Mouse (Mus musculus) adrenal gland, adult (tissue): ENCODE measurements at regions not wholly inside any gene's neighbourhood (a gene's known extent, or its start where the extent isn't known, plus 50 kb on each side); places are given as distances from the start of the nearest gene placed in this dataset.
A peak's percentile ranks its signal among the peaks of the same experiment; 100 is the strongest.
"Not testable (repeated sequence)": the region's sequence is repeated elsewhere in the genome, so short reads cannot be mapped to it uniquely, and the experiment has no call there.

Experiments
- DNase-seq, 2 experiments: peaks; one replicate each; pipeline ENCODE4 v3.0.0; 2022 to 2023; ENCODE audit warnings: low spot score in 1 of 2; ENCODE audit not compliant: inconsistent age in 2 of 2

GRCm38 (mm10) chr7:118320307-118320706 lies 76.8 kb upstream of the Smg1 start:
- DNase-seq, result no peak

GRCm38 (mm10) chr7:118318432-118319135 lies 75.1 kb upstream of the Smg1 start:
- DNase-seq, result no peak

DNA sequence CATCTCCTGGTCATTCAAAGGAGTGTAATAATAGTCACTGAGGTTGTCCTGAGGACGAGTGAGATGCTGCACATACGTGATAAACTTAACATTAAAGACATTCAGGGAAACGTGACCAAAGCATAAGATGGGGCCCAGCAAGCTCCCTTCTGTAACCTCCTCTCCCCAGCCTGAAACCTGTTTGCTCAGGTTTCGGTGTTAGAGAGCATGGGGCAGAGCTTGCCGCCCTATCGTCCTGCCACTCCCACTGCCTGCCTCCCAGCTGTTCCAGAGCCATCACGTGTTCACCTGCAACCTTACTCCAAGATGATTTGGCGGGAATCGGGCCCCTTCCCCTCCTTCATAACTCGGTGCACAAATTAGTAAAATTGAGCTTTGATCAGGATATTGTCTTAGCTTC lies 71.4 kb upstream of the Smg1 start:
- not testable (repeated sequence) for DNase-seq

- peak; percentile 31 to 54 for DNase-seq
Observed at GRCm38 (mm10) chr7:118314228-118314658, 70.8 kb upstream of the Smg1 start.

DNA sequence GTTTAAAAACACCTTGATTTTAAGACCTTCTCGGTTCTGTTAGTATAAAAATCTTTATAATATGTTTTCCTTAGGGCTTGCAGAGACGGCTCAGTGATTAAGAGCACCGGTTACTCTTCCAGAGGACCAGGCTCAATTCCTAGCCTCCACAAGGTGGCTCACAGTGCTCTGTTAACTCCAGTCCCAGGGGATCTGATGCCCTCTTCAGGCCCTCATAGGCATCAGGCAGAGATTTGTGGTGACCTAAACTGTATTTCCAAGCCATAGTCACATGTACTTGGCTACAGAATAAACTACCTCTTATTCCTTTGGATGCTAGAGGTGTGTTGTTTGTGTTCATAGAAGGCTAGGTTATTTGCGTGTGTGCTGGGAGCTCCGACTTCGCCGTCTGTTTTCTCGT lies 70.3 kb upstream of the Smg1 start:
- DNase-seq, result peak in 1 of 2 experiments; percentile 52

GRCm38 (mm10) chr7:118309733-118310132 lies 66.3 kb upstream of the Smg1 start:
- no peak for DNase-seq

GRCm38 (mm10) chr7:118308882-118309281 lies 65.4 kb upstream of the Smg1 start:
- no peak for DNase-seq

DNA sequence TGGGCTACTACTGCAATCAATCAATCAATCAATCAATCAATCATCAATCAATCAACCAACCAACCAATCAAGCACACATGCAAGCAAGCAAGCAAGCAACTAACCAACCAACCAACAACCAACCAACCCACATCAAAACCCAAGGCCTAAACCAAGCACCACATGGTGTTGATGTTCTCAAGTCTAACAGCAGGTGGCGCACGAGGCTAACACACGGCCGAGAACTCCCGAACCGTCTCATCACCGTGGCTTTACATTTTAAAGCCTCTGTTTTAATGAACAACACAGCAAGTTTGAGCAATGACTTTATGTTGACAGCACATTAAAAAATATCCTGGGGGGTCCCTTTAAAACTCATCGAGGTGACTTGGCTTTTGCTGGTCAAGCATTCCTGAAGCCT lies 61.3 kb upstream of the Smg1 start:
- peak; percentile 57 to 88 for DNase-seq

DNA sequence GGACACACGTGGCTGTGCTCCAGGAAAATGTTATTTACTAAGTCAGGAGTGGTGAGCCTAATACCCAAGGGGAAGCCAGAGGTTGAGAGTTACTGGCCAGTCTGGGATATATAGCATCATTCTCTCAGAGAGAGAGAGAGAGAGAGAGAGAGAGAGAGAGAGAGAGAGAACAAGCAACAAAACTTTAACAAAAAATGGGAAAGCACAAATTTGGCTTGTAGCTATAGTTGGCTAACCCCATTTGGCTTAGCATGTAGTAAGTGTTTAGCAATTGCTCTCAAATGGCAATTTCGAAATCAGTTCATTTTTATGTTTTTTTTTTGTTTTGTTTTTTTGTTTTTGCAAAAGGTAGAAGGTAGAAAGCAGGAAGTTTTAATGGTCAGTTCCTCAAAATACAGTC lies 60.9 kb upstream of the Smg1 start:
- DNase-seq, result no peak

- no peak for DNase-seq
Observed at GRCm38 (mm10) chr7:118303921-118304320, 60.5 kb upstream of the Smg1 start.

DNA sequence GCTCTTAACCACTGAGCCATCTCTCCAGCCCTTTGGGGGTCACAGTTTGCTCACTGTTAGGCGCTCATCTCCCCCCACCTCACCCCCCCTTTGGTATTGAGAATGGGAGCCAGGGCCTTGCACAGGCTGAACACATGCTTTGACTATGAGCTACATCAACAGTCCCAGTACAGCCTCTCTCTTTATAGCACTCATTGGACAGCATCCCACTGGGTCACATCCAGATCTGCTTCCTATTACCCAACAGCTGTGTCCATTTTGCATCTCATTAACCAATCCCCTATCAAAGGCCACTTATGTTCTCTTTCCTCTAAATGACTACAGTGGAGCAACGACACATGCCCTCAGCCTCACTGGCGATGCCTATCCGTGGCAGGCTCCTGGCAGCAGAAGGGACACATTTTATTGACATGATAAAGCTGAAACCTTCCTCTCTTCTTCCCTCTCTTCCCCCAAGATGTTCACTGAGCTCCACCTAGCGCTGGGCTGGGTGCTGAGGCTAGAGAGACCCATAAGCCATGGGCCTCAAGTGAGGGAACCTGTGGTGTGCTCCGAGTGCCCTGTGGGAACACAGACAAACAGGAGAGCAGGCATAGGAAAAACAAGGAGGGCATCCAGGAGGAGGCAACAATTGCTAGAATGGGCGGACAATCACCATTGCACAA lies 57.3 kb upstream of the Smg1 start:
- peak in 1 of 2 experiments; percentile 57 for DNase-seq

DNA sequence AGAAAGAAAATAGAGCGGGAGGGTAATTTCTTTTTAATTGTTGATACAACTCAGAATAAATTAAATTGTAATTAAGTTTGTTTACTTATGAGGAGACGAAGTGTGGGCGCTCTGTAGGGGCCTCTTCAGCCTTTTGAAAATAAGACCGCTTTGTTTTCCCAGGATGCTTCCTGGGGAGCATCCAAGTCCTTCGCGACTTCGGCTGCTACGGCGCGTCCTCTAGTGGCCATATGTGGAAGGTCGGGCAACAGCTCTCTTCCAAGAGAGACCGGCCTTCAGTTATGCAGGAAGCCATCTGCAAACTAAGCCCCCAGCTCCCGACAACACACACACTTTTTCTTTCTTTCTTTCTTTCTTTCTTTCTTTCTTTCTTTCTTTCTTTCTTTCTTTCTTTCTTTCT lies 54.1 kb upstream of the Smg1 start:
- peak; percentile 75 to 91 for DNase-seq

DNA sequence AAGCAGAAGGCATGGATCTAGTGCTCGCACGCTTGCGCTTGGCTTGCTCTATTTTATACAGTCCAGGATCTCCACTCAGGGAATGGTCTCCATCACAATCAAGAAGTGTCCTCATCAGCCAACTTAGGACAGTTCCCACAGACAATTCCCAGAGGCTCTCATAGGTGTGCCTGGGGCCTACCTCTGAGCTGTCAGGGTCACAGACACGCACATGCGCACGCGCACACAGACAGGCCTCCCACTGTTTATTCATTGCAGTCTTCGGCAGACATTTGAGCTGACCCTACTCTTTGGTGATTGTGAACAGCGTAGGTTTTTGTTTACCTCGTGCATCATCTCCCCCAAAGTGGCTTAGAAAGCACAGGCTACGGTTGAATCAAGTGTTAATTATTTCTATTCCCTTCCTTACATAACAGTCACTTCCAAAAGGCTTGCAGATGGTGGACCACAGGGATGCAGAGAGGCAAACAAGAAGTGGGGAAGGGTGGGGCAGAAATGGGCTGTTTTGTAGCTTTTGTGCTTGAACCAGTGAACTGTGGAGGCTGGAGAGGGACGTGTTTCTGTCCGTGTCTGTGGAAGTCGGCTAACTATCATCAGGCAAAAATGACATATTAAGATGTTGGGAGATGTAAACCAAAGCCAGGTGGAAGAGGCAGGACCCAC lies 53.5 kb upstream of the Smg1 start:
- DNase-seq, result no peak

- DNase-seq, result no peak
Observed at GRCm38 (mm10) chr7:118295855-118296254, 52.4 kb upstream of the Smg1 start.

DNA sequence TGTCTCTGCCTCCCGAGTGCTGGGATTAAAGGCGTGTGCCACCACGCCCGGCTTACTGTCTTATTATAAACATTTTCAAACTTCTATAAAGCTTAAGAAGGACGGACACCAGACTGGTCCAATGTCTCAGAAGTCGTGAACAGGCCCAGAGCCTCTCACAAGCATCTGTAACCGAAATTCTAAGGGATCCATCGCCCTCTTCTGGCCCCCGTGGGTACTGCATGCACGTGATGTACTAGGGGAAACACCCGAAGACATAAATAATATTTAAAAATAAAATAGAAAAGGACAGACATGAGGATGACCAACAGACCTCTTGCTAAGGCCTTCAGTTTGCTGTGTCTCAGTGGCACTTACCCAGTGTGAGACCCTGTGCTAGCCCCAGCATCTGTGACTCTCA lies 51.8 kb upstream of the Smg1 start:
- peak in 1 of 2 experiments; percentile 58 for DNase-seq

- no peak for DNase-seq
Observed at GRCm38 (mm10) chr7:118294637-118295036, 51.2 kb upstream of the Smg1 start.
